Mouse (Mus musculus) hindbrain, embryonic 11.5 days (tissue): ENCODE results near the gene Lamb3. TPM values are rescaled to one million over a fixed set of nuclear protein-coding genes. Genes with fewer than 3 reads are reported as not detected.

Source experiments
- ATAC-seq: fragments of 200-750 bp; cut with Nextera tagmentation; 2 replicates; pipeline ENCODE4 v1.8.0; 2017; ENCODE audit warnings: mild to moderate bottlenecking, moderate TSS enrichment, moderate library complexity; ENCODE audit not compliant: low FRiP score
- DNase-seq: peaks from one replicate; pipeline ENCODE4 v3.0.0-alpha.2; 2015; ENCODE audit warnings: low spot score
- H3K27ac ChIP-seq: fragments of 300-500 bp; sonication (generic); 2 replicates; pipeline ENCODE4 v1.5.1; 2014; ENCODE audit warnings: mild to moderate bottlenecking, low read depth, low read length
- H3K27me3 ChIP-seq: fragments of 300-500 bp; sonication (generic); 2 replicates; pipeline ENCODE4 v1.6.1; 2014; ENCODE audit warnings: mild to moderate bottlenecking, low read length, moderate library complexity, mixed read lengths; ENCODE audit not compliant: control insufficient read depth, insufficient read depth
- H3K36me3 ChIP-seq: fragments of 300-500 bp; sonication (generic); 2 replicates; pipeline ENCODE4 v1.6.1; 2014; ENCODE audit warnings: mild to moderate bottlenecking, low read length, moderate library complexity, mixed read lengths; ENCODE audit not compliant: control insufficient read depth, insufficient read depth
- H3K4me1 ChIP-seq: fragments of 300-500 bp; sonication (generic); replicated peaks from 2 replicates; pipeline ENCODE4 v1.6.1; 2014; ENCODE audit warnings: low read length, mixed read lengths; ENCODE audit not compliant: control insufficient read depth, insufficient read depth
- H3K4me2 ChIP-seq: fragments of 300-500 bp; sonication (generic); replicated peaks from 2 replicates; pipeline ENCODE4 v1.6.1; 2014; ENCODE audit warnings: mild to moderate bottlenecking, low read depth, low read length
- H3K4me3 ChIP-seq: fragments of 300-500 bp; sonication (generic); 2 replicates; pipeline ENCODE4 v1.5.1; 2014; ENCODE audit warnings: low read depth, low read length
- H3K9ac ChIP-seq: fragments of 300-500 bp; sonication (generic); 2 replicates; pipeline ENCODE4 v1.6.1; 2014; ENCODE audit warnings: low read depth, low read length
- H3K9me3 ChIP-seq: fragments of 300-500 bp; sonication (generic); 2 replicates; pipeline ENCODE4 v1.6.1; 2016; ENCODE audit warnings: low read length; ENCODE audit not compliant: control insufficient read depth
- WGBS: fragments of 180-500 bp; shearing (Covaris S2); extraction: QIAGEN DNeasy Blood & Tissue Kit; methylation state at CpG from one replicate; pipeline ENCODE4 v1.1.7; 2014; 5-methylcytosine and 5-hydroxymethylcytosine counted together
- polyA plus RNA-seq: library from polyadenylated mRNA; unstranded; fragments of >200 nt; fragmentation: Nextera tagmentation; extraction: Ambion mirVana; gene quantifications from 2 replicates; pipeline ENCODE4 v1.2.1, GENCODE M21; 2014

Gene Lamb3
- polyA plus RNA-seq, 1 experiment from 2014 or later: 0.12 TPM

- Histone ChIP-seq H3K36me3 (no peaks in the 10 kb centered on the region), H3K27me3 (no peaks in the 10 kb centered on the region), H3K4me1 (no peaks in the 10 kb centered on the region), H3K4me3 (no peak overlapping the region), H3K9ac (no peak overlapping the region), H3K4me2 (no peak overlapping the region), H3K27ac (no peak overlapping the region), H3K9me3 (no peaks in the 10 kb centered on the region)
- ATAC-seq (no peak), DNase-seq (no peak)
- WGBS: 77% methylated on average over 6 of the region's 6 CpGs
Observed at GRCm38 (mm10) chr1:193301216-193302092, 94.0 kb downstream of the Lamb3 start.

- no peak for ATAC-seq
- WGBS: 70% methylated on average over 8 of the region's 8 CpGs
- H3K9me3 ChIP-seq: no peaks in the 10 kb centered on the region
Observed at GRCm38 (mm10) chr1:193302093-193302405, 94.5 kb downstream of the Lamb3 start.

GRCm38 (mm10) chr1:193303096-193303495 lies 95.6 kb downstream of the Lamb3 start:
- Histone ChIP-seq H3K27me3 (no peaks in the 10 kb centered on the region), H3K4me1 (no peaks in the 10 kb centered on the region), H3K4me3 (no peak overlapping the region), H3K9me3 (no peaks in the 10 kb centered on the region), H3K36me3 (no peaks in the 10 kb centered on the region), H3K4me2 (no peak overlapping the region), H3K9ac (no peak overlapping the region), H3K27ac (no peak overlapping the region)
- ATAC-seq (no peak), DNase-seq (no peak)
- WGBS: 73% methylated on average over 2 of the region's 2 CpGs

More at GRCm38 (mm10) chr1:193302093-193302405, 94.5 kb downstream of the Lamb3 start:
- Histone ChIP-seq H3K27ac (no peak overlapping the region), H3K9ac (no peak overlapping the region), H3K36me3 (no peaks in the 10 kb centered on the region), H3K4me3 (no peak overlapping the region), H3K4me1 (no peaks in the 10 kb centered on the region), H3K4me2 (no peak overlapping the region), H3K27me3 (no peaks in the 10 kb centered on the region)
- no peak for DNase-seq

- Histone ChIP-seq H3K27ac (no peak overlapping the region), H3K4me3 (no peak overlapping the region), H3K36me3 (no peaks in the 10 kb centered on the region), H3K9me3 (no peaks in the 10 kb centered on the region), H3K9ac (no peak overlapping the region), H3K4me1 (no peaks in the 10 kb centered on the region), H3K4me2 (no peak overlapping the region), H3K27me3 (no peaks in the 10 kb centered on the region)
- DNase-seq (peak; percentile 49), ATAC-seq (peak; percentile 87)
- WGBS: 19% methylated on average over 7 of the region's 7 CpGs
Observed at GRCm38 (mm10) chr1:193305386-193305785, 97.9 kb downstream of the Lamb3 start.

GRCm38 (mm10) chr1:193306832-193307231 lies 99.3 kb downstream of the Lamb3 start:
- no peak overlapping the region for H3K4me2 ChIP-seq
- no peaks in the 10 kb centered on the region for H3K9me3 ChIP-seq
- ATAC-seq (no peak), DNase-seq (no peak)
- no peaks in the 10 kb centered on the region for H3K4me1 ChIP-seq
- 90% methylated on average over 2 of the region's 2 CpGs for WGBS
- no peak overlapping the region for H3K27ac ChIP-seq
- no peaks in the 10 kb centered on the region for H3K27me3 ChIP-seq
- H3K9ac ChIP-seq: no peak overlapping the region
- H3K36me3 ChIP-seq: no peaks in the 10 kb centered on the region
- no peak overlapping the region for H3K4me3 ChIP-seq

- Histone ChIP-seq H3K9ac (no peak overlapping the region), H3K9me3 (no peaks in the 10 kb centered on the region), H3K4me3 (no peak overlapping the region), H3K27me3 (no peaks in the 10 kb centered on the region), H3K4me1 (no peaks in the 10 kb centered on the region), H3K36me3 (no peaks in the 10 kb centered on the region), H3K4me2 (no peak overlapping the region), H3K27ac (no peak overlapping the region)
- WGBS: 81% methylated on average over 1 of the region's 1 CpGs
- ATAC-seq (no peak), DNase-seq (no peak)
Observed at GRCm38 (mm10) chr1:193309785-193310518, 102.5 kb downstream of the Lamb3 start.

GRCm38 (mm10) chr1:193310519-193311085 lies 103.1 kb downstream of the Lamb3 start:
- H3K4me2 ChIP-seq: no peak overlapping the region
- H3K27me3 ChIP-seq: no peaks in the 10 kb centered on the region
- no peaks in the 10 kb centered on the region for H3K9me3 ChIP-seq
- H3K36me3 ChIP-seq: no peaks in the 10 kb centered on the region
- no peak overlapping the region for H3K9ac ChIP-seq
- 85% methylated on average over 3 of the region's 3 CpGs for WGBS
- no peak overlapping the region for H3K4me3 ChIP-seq
- H3K27ac ChIP-seq: no peak overlapping the region
- DNase-seq (no peak), ATAC-seq (no peak)
- H3K4me1 ChIP-seq: no peaks in the 10 kb centered on the region

- no peak overlapping the region for H3K9ac ChIP-seq
- H3K9me3 ChIP-seq: no peaks in the 10 kb centered on the region
- H3K27ac ChIP-seq: no peak overlapping the region
- H3K4me3 ChIP-seq: no peak overlapping the region
- DNase-seq: no peak
- no peaks in the 10 kb centered on the region for H3K27me3 ChIP-seq
- ATAC-seq: no peak
- no peaks in the 10 kb centered on the region for H3K36me3 ChIP-seq
- H3K4me2 ChIP-seq: no peak overlapping the region
- WGBS: 71% methylated on average over 1 of the region's 1 CpGs
- no peaks in the 10 kb centered on the region for H3K4me1 ChIP-seq
Observed at GRCm38 (mm10) chr1:193311596-193311995, 104.1 kb downstream of the Lamb3 start.
